Mouse (Mus musculus): ENCODE measurements at regions not wholly inside any gene's neighbourhood (a gene's known extent, or its start where the extent isn't known, plus 50 kb on each side); places are given as distances from the start of the nearest gene placed in this dataset.

DNA sequence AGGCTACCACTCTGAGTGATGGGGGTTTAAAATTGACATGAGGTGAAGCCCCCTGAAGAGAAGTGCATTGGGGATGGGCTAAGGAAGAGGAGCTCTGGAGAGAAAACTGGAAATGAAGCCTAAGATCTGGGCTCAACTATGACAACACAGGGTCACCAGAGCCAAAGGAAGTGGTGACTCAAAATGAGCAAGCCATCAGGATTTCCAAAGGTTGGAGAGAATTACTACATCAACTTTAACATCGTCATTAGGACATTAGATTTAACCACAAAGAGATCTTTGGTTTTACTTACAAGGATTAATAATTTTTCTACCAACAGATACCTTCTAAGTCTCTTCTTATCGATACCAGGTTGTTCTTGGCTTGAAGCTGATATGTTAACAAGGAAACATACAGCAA, 98.6 kb upstream of the Fam180a start:
- H3K27me3 ChIP-seq (replicated peaks), result no peaks in the 10 kb centered on the region
- H3K79me2 ChIP-seq (replicated peaks; ENCODE audit: control insufficient read depth, extremely low read depth, insufficient read depth, poor library complexity, severe bottlenecking), result no peaks in the 10 kb centered on the region
- peaks cover 5% of the 10 kb centered on the region for H3K9me3 ChIP-seq (replicated peaks; ENCODE audit: low read length)
- no peak overlapping the region for H3K9ac ChIP-seq (ENCODE audit: insufficient read depth, low read depth)
- no peak for DNase-seq (ENCODE audit: extremely low read depth)
- H3K36me3 ChIP-seq (replicated peaks in 1 of 2; ENCODE audit: control insufficient read depth in 1 of 2, insufficient read depth in 1 of 2, low read length in 1 of 2), result no peaks in the 10 kb centered on the region
- dilution Hi-C loops (cut with MboI; ENCODE audit: extremely low pct_ligation_motif_present, extremely low pct_unique_long_range_greater_than_20kb, low sequenced_read_pairs), result no loop called here
- H3K4me1 ChIP-seq (ENCODE audit: control insufficient read depth in 1 of 2, insufficient read depth in 2 of 2), result peaks cover 0 to 30% of the 10 kb centered on the region in 2 experiments; a peak in 2 of 4 replicates
- no peak overlapping the region for H3K4me2 ChIP-seq (ENCODE audit: insufficient read depth, low read depth, poor library complexity, severe bottlenecking)
- no peak overlapping the region for H3K27ac ChIP-seq (ENCODE audit: insufficient read depth, low read depth)
- in situ Hi-C loops (cut with MboI; ENCODE audit: low pct_ligation_motif_present, low pct_unique_long_range_greater_than_20kb, low sequenced_read_pairs), result no loop called here
- no peak for TF ChIP-seq CHD1 (IDR thresholded peaks at IDR 0.05; ENCODE audit: low read depth, low read length)
- no peak for TF ChIP-seq UBTF (IDR thresholded peaks at IDR 0.05; ENCODE audit: low read depth, low read length)
- no peak for TF ChIP-seq MEF2A (IDR thresholded peaks at IDR 0.05; ENCODE audit: borderline replicate concordance, low read depth, low read length)
- TF ChIP-seq MAFK (IDR thresholded peaks at IDR 0.05; ENCODE audit: insufficient replicate concordance, low read length), result no peak
- TF ChIP-seq KAT2A (IDR thresholded peaks at IDR 0.05; ENCODE audit: insufficient replicate concordance, low read length), result no peak
- no peak for TF ChIP-seq CHD2 (IDR thresholded peaks at IDR 0.05; ENCODE audit: low read length)
- TF ChIP-seq POLR2AphosphoS2 (IDR thresholded peaks at IDR 0.05; ENCODE audit: low read depth, low read length), result no peak
- no peak for TF ChIP-seq MAZ (IDR thresholded peaks at IDR 0.05; ENCODE audit: low read depth, low read length)
- no peak overlapping the region for H3K4me3 ChIP-seq (replicated peaks in 1 of 3; ENCODE audit: low read depth in 2 of 3, low read length in 2 of 3, poor library complexity in 1 of 3)

DNA sequence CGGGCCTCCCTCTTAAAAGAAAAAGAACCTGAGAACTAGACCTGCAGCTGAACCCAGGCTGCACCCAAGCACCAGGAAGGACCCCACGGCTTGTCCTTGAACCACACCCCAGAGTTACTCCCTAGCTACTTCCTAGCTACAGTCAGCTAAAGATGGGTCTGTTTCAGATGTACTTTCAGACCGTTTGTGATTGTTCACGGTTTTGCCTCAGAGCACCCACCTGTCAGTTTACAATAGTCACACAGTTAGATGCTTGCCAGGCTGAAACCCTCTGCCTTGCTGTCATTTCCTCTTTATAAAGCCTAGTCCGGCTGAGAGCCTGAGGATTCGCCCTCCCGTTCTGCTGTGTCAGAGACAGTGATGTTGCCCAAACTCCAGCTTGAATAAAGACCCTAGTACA, 95.0 kb upstream of the Fam180a start:
- TF ChIP-seq PAX5 (IDR thresholded peaks at IDR 0.05; ENCODE audit: low read length), result no peak
- TF ChIP-seq TBP (conservative IDR thresholded peaks at IDR 0.05; ENCODE audit: low read depth, low read length), result no peak
- no peak for TF ChIP-seq CHD1 (IDR thresholded peaks at IDR 0.05; ENCODE audit: low read depth, low read length)
- TF ChIP-seq EP300 (IDR thresholded peaks at IDR 0.05; ENCODE audit: low read length), result 0 out of 2 replicates have a peak, but pooled peaks have one; percentile 10
- TF ChIP-seq SIN3A (IDR thresholded peaks at IDR 0.05; ENCODE audit: low read length), result no peak
- no peak for TF ChIP-seq ZMIZ1 (IDR thresholded peaks at IDR 0.05; ENCODE audit: low read depth, low read length)
- no peak for TF ChIP-seq SMC3 (IDR thresholded peaks at IDR 0.05; ENCODE audit: low read depth, low read length)
- TF ChIP-seq HCFC1 (IDR thresholded peaks at IDR 0.05; ENCODE audit: low read depth, low read length), result no peak
- Histone ChIP-seq H3K4me2 (ENCODE audit: insufficient read depth, low read depth, poor library complexity, severe bottlenecking) (no peak overlapping the region), H3K36me3 (replicated peaks in 1 of 2; ENCODE audit: control insufficient read depth in 1 of 2, insufficient read depth in 1 of 2, low read length in 1 of 2) (no peaks in the 10 kb centered on the region), H3K27ac (ENCODE audit: insufficient read depth, low read depth) (no peak overlapping the region), H3K9ac (ENCODE audit: insufficient read depth, low read depth) (no peak overlapping the region), H3K27me3 (replicated peaks) (no peaks in the 10 kb centered on the region), H3K4me3 (replicated peaks in 1 of 3; ENCODE audit: low read depth in 2 of 3, low read length in 2 of 3, poor library complexity in 1 of 3) (no peak overlapping the region), H3K9me3 (replicated peaks; ENCODE audit: low read length) (peaks cover 5% of the 10 kb centered on the region), H3K79me2 (replicated peaks; ENCODE audit: control insufficient read depth, extremely low read depth, insufficient read depth, poor library complexity, severe bottlenecking) (no peaks in the 10 kb centered on the region), H3K4me1 (ENCODE audit: control insufficient read depth in 1 of 2, insufficient read depth in 2 of 2) (peaks cover 0 to 30% of the 10 kb centered on the region in 2 experiments; a peak in 2 of 4 replicates)
- in situ Hi-C loops (cut with MboI; ENCODE audit: low pct_ligation_motif_present, low pct_unique_long_range_greater_than_20kb, low sequenced_read_pairs), result no loop called here
- dilution Hi-C loops (cut with MboI; ENCODE audit: extremely low pct_ligation_motif_present, extremely low pct_unique_long_range_greater_than_20kb, low sequenced_read_pairs), result no loop called here
- DNase-seq (ENCODE audit: extremely low read depth), result peak; percentile 56

DNA sequence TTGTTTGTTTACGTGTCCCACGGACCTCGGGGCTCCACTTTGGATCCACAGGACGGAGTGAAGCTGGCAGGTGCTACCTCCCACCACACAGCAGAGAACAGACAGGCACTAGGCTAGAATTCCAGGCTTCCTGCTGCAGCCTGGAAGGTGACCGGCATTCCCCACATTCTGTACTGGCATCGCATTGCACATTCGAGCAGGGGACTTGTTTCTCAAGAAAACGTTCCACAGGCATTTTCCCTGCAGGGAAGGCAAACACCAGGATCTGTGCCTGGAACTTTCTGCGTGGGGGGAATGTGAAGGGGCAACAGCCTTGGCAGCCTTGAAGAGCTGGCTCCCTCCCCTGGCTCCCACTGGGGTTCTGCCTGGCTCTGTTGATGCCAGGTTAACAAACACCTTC, 79.1 kb upstream of the Fam180a start:
- no peak overlapping the region for H3K4me3 ChIP-seq (replicated peaks in 1 of 3; ENCODE audit: low read depth in 2 of 3, low read length in 2 of 3, poor library complexity in 1 of 3)
- no peaks in the 10 kb centered on the region for H3K79me2 ChIP-seq (replicated peaks; ENCODE audit: control insufficient read depth, extremely low read depth, insufficient read depth, poor library complexity, severe bottlenecking)
- H3K9me3 ChIP-seq (replicated peaks; ENCODE audit: low read length), result no peaks in the 10 kb centered on the region
- H3K9ac ChIP-seq (ENCODE audit: insufficient read depth, low read depth), result no peak overlapping the region
- no peaks in the 10 kb centered on the region for H3K27me3 ChIP-seq (replicated peaks)
- no peaks in the 10 kb centered on the region for H3K36me3 ChIP-seq (replicated peaks in 1 of 2; ENCODE audit: control insufficient read depth in 1 of 2, insufficient read depth in 1 of 2, low read length in 1 of 2)
- no peak overlapping the region for H3K27ac ChIP-seq (ENCODE audit: insufficient read depth, low read depth)
- dilution Hi-C loops (cut with MboI; ENCODE audit: extremely low pct_ligation_motif_present, extremely low pct_unique_long_range_greater_than_20kb, low sequenced_read_pairs), result no loop called here
- H3K4me2 ChIP-seq (ENCODE audit: insufficient read depth, low read depth, poor library complexity, severe bottlenecking), result no peak overlapping the region
- no peak for TF ChIP-seq ZC3H11A (IDR thresholded peaks at IDR 0.05; ENCODE audit: low read depth, low read length)
- no peak for TF ChIP-seq PAX5 (IDR thresholded peaks at IDR 0.05; ENCODE audit: low read length)
- no peak for TF ChIP-seq UBTF (IDR thresholded peaks at IDR 0.05; ENCODE audit: low read depth, low read length)
- no peak for TF ChIP-seq CHD2 (IDR thresholded peaks at IDR 0.05; ENCODE audit: low read length)
- no peak for TF ChIP-seq CTCF (conservative IDR thresholded peaks at IDR 0.05 in 1 of 2, IDR thresholded peaks at IDR 0.05 in 1 of 2; ENCODE audit: low read depth in 2 of 2, low read length in 2 of 2)
- no peak for TF ChIP-seq TBP (conservative IDR thresholded peaks at IDR 0.05; ENCODE audit: low read depth, low read length)
- TF ChIP-seq HCFC1 (IDR thresholded peaks at IDR 0.05; ENCODE audit: low read depth, low read length), result no peak
- no peak for TF ChIP-seq ZNF384 (IDR thresholded peaks at IDR 0.05; ENCODE audit: low read depth, low read length)
- no peak for TF ChIP-seq MYC (IDR thresholded peaks at IDR 0.05; ENCODE audit: low read depth, low read length)
- DNase-seq (ENCODE audit: extremely low read depth), result no peak
- no peaks in the 10 kb centered on the region for H3K4me1 ChIP-seq (ENCODE audit: control insufficient read depth in 1 of 2, insufficient read depth in 2 of 2)
- in situ Hi-C loops (cut with MboI; ENCODE audit: low pct_ligation_motif_present, low pct_unique_long_range_greater_than_20kb, low sequenced_read_pairs), result no loop called here

All from CH12.LX (cell line).